Mouse (Mus musculus) forebrain, embryonic 11.5 days (tissue): Measurements from ENCODE around the gene G3bp2. TPM values are rescaled to one million over a fixed set of nuclear protein-coding genes. Genes with fewer than 3 reads are reported as not detected.
"Not testable (repeated sequence)": the region's sequence is repeated elsewhere in the genome, so short reads cannot be mapped to it uniquely, and the experiment has no call there.

Source experiments
- ATAC-seq: fragments of 200-750 bp; cut with Nextera tagmentation; replicated peaks from 2 replicates; pipeline ENCODE4 v1.8.0; 2017; ENCODE audit warnings: moderate TSS enrichment; ENCODE audit not compliant: low FRiP score
- DNase-seq: peaks from one replicate; pipeline ENCODE4 v3.0.0-alpha.2; 2017; ENCODE audit warnings: low spot score
- H3K27ac ChIP-seq: fragments of 300-500 bp; sonication (generic); 2 replicates; pipeline ENCODE4 v1.5.1; 2014; ENCODE audit warnings: low read depth, low read length
- H3K27me3 ChIP-seq: fragments of 300-500 bp; sonication (generic); 2 replicates; pipeline ENCODE4 v1.6.1; 2014; ENCODE audit warnings: mild to moderate bottlenecking, low read length, mixed read lengths; ENCODE audit not compliant: control insufficient read depth, insufficient read depth
- H3K36me3 ChIP-seq: fragments of 300-500 bp; sonication (generic); 2 replicates; pipeline ENCODE4 v1.6.1; 2014; ENCODE audit warnings: mild to moderate bottlenecking, low read length, moderate library complexity, mixed read lengths; ENCODE audit not compliant: control insufficient read depth, insufficient read depth
- H3K4me1 ChIP-seq: fragments of 300-500 bp; sonication (generic); replicated peaks from 2 replicates; pipeline ENCODE4 v1.6.1; 2014; ENCODE audit warnings: low read length, mixed read lengths; ENCODE audit not compliant: control insufficient read depth, insufficient read depth
- H3K4me2 ChIP-seq: fragments of 300-500 bp; sonication (generic); 2 replicates; pipeline ENCODE4 v1.6.1; 2014; ENCODE audit warnings: low read depth, mild to moderate bottlenecking, low read length, moderate library complexity, mixed read lengths; ENCODE audit not compliant: severe bottlenecking
- H3K4me3 ChIP-seq: fragments of 300-500 bp; sonication (generic); 2 replicates; pipeline ENCODE4 v1.5.1; 2014; ENCODE audit warnings: low read depth, low read length
- H3K9ac ChIP-seq: fragments of 300-500 bp; sonication (generic); 2 replicates; pipeline ENCODE4 v1.6.1; 2014; ENCODE audit warnings: low read length
- H3K9me3 ChIP-seq: fragments of 300-500 bp; sonication (generic); 2 replicates; pipeline ENCODE4 v1.6.1; 2016; ENCODE audit warnings: low read length, mixed read lengths; ENCODE audit not compliant: control insufficient read depth
- WGBS: fragments of 180-500 bp; shearing (Covaris S2); extraction: QIAGEN DNeasy Blood & Tissue Kit; methylation state at CpG from one replicate; pipeline ENCODE4 v1.1.7; 2014; 5-methylcytosine and 5-hydroxymethylcytosine counted together
- polyA plus RNA-seq: library from polyadenylated mRNA; unstranded; fragments of >200 nt; fragmentation: Nextera tagmentation; extraction: Ambion mirVana; gene quantifications from 2 replicates; pipeline ENCODE4 v1.2.1, GENCODE M21; 2014

The G3bp2 gene
- 269 and 276 TPM in 2 replicates for polyA plus RNA-seq

DNA sequence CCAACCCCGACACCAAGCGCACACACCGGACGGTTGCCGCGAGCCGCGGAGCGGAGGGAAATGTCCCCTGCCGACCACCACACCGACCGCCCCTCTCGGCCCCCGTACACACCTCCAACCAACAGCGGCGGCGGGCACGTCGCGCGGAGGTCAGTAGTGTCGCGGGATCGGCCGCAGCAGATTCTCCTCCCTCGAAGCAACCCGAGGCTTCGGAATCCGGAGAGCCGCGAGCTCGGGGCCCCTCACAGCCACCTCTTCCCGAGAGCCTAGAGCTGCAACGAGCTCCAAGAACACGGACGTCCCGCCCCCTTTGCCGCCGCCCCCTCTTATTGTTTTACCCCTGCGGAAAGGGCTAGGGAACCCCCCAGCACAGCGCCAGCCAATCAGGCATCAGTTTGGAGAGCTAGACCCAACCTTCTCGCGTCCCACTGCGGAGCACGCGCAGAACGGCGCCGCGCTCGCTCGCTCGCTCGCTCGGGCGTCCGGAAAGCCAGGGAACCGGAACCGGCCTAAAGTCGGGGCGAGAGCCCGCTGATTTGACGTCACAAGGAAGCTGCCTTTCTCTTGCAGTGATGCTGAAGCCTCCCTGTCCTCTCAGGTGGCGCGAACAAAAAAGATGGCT is at the start of gene G3bp2:
G3bp2 (minus strand) TSS at position 303 of the 622 bp plus-strand sequence.
- no peaks in the 10 kb centered on the region for H3K36me3 ChIP-seq
- H3K4me2 ChIP-seq: peak within 1 kb of the TSS; percentile 58
- H3K27me3 ChIP-seq: no peaks in the 10 kb centered on the region
- under 1% methylated on average over 65 of the region's 65 CpGs for WGBS
- peaks cover 9% of the 10 kb centered on the region for H3K4me1 ChIP-seq
- H3K9ac ChIP-seq: peak within 1 kb of the TSS; percentile 97
- peak within 1 kb of the TSS; percentile 97 for H3K27ac ChIP-seq
- H3K4me3 ChIP-seq: peak within 1 kb of the TSS; percentile 90
- ATAC-seq (peak; percentile 98), DNase-seq (peak; percentile 99)
- H3K9me3 ChIP-seq: no peaks in the 10 kb centered on the region

GRCm38 (mm10) chr5:92133006-92133405 is 49.5 kb upstream of the G3bp2 start:
- not testable (repeated sequence) for H3K9ac ChIP-seq, H3K27ac ChIP-seq, H3K4me3 ChIP-seq, ATAC-seq, H3K27me3 ChIP-seq, H3K4me1 ChIP-seq, H3K4me2 ChIP-seq, H3K9me3 ChIP-seq, H3K36me3 ChIP-seq, DNase-seq
- WGBS: 78% methylated on average over 4 of the region's 4 CpGs

DNA sequence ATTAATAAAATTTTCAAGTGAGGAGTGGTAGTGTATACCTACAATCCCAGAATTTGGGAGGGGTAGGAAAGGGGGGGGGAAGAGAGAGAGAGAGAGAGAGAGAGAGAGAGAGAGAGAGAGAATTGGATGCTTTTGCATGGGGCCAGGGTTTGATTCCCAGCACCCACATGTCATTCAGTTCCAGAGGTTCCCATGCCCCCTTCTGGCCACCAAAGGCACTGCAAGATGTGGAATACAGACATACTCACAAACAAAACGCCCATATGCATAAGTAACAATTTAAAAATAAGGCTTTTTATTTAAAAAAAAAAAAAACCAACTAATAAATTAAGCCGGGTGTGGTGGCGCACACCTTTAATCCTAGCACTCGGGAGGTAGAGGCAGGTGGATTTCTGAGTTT is 48.6 kb upstream of the G3bp2 start:
- no peaks in the 10 kb centered on the region for H3K27me3 ChIP-seq
- no peaks in the 10 kb centered on the region; the same call in 1 of the 2 replicates for H3K4me1 ChIP-seq
- no peak overlapping the region for H3K9ac ChIP-seq
- no peak overlapping the region for H3K27ac ChIP-seq
- no peaks in the 10 kb centered on the region for H3K9me3 ChIP-seq
- no peaks in the 10 kb centered on the region for H3K36me3 ChIP-seq
- ATAC-seq: no peak
- no peak overlapping the region for H3K4me2 ChIP-seq
- no peak for DNase-seq
- WGBS: 93% methylated on average over 4 of the region's 4 CpGs
- no peak overlapping the region for H3K4me3 ChIP-seq

- H3K27me3 ChIP-seq: no peaks in the 10 kb centered on the region
- H3K9ac ChIP-seq: no peak overlapping the region
- no peak overlapping the region for H3K4me3 ChIP-seq
- no peaks in the 10 kb centered on the region for H3K4me1 ChIP-seq
- DNase-seq: no peak
- H3K36me3 ChIP-seq: no peaks in the 10 kb centered on the region
- no peak overlapping the region for H3K27ac ChIP-seq
- H3K9me3 ChIP-seq: no peaks in the 10 kb centered on the region
- no peak overlapping the region for H3K4me2 ChIP-seq
- no peak for ATAC-seq
- 88% methylated on average over 6 of the region's 6 CpGs for WGBS
These were observed 46.6 kb upstream of the G3bp2 start for GRCm38 (mm10) chr5:92130040-92130682.

DNA sequence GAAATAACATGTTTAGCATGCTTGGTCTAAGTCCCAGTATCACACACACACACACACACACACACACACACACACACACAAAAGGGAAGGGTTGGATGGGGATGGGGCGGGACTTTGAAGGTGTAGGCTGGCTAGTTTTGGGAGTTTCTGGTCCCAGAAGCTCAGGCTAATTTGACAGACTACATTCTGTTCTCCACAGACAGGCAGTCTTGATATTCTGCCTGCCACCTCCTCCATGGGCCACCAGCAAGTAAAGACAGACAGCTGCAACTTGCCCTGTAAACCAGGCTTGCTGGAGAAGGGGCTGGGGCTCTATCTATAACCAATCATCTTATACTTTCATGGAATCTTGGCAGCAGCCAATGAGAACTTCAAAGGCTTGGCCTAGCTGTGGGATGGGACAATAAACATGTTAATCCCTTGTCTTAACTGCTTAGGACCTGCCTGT is 45.8 kb upstream of the G3bp2 start:
- 0 out of 2 replicates have a peak, but pooled peaks have one; percentile 23 for ATAC-seq
- no peaks in the 10 kb centered on the region for H3K36me3 ChIP-seq
- no peak for DNase-seq
- H3K27ac ChIP-seq: no peak overlapping the region
- no peak overlapping the region for H3K4me3 ChIP-seq
- WGBS: 100% methylated on average over 1 of the region's 1 CpGs
- H3K9ac ChIP-seq: no peak overlapping the region
- no peaks in the 10 kb centered on the region for H3K9me3 ChIP-seq
- no peaks in the 10 kb centered on the region for H3K4me1 ChIP-seq
- H3K4me2 ChIP-seq: no peak overlapping the region
- no peaks in the 10 kb centered on the region for H3K27me3 ChIP-seq

DNA sequence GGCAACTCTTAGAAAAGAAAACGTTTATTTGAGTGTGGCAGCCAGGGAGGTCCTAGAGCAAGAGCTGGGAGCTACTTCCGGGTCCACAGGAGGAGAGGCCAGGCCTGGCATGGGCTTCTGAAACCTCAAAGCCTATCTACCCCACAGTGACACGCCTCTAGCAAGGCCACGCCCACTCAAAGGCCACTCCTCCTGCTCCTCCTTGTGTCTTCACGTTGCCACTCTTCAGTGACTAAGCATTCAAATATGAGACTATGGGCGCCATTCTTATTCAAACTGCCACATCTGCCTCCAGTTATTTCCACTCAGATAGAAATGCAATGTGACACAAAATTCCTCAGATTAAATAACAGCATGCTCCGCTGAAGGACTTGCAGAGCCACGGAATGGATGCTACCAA is 45.1 kb upstream of the G3bp2 start:
- no peak overlapping the region for H3K27ac ChIP-seq

GRCm38 (mm10) chr5:92127751-92128150 is 44.2 kb upstream of the G3bp2 start:
- WGBS: 92% methylated on average over 10 of the region's 10 CpGs
- Histone ChIP-seq H3K9ac (no peak overlapping the region), H3K9me3 (no peaks in the 10 kb centered on the region), H3K4me2 (no peak overlapping the region), H3K4me1 (no peaks in the 10 kb centered on the region), H3K27me3 (no peaks in the 10 kb centered on the region), H3K27ac (no peak overlapping the region), H3K4me3 (no peak overlapping the region), H3K36me3 (no peaks in the 10 kb centered on the region)
- ATAC-seq (no peak), DNase-seq (no peak)

More for the DNA sequence above, 45.1 kb upstream of the G3bp2 start:
- Histone ChIP-seq H3K4me1 (no peaks in the 10 kb centered on the region), H3K4me2 (no peak overlapping the region), H3K9ac (no peak overlapping the region), H3K9me3 (no peaks in the 10 kb centered on the region), H3K4me3 (no peak overlapping the region), H3K27me3 (no peaks in the 10 kb centered on the region), H3K36me3 (no peaks in the 10 kb centered on the region)
- DNase-seq: peak; percentile 62
- ATAC-seq: peak; percentile 75; the same call in 1 of the 2 replicates
- WGBS: 14% methylated on average over 8 of the region's 8 CpGs

DNA sequence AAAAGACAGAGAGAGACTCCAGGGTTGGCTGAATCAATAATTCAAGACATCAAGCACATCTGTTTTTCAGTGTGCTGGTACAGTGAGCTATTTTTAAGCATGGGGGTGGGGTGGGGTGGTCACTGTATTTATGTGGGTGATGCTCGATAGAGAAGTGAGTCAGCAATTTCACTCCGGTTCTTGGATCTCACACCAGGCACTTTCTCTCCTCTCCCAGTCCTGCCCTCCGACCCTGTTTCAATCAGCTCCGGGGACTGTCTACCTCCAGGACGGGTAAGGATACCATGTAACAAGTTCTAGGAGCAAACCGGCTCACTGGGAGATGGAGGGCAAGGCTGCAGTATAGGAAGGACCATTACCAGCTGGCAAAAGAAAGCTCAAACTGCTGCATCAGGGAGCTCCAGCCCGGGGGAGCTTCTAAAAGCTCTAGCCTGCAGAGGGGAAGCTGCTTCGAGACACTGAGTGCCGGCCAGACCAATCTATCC is 43.7 kb upstream of the G3bp2 start:
- ATAC-seq: no peak
- no peak for DNase-seq
- Histone ChIP-seq H3K4me2 (no peak overlapping the region), H3K4me1 (no peaks in the 10 kb centered on the region), H3K9me3 (no peaks in the 10 kb centered on the region), H3K27me3 (no peaks in the 10 kb centered on the region), H3K4me3 (no peak overlapping the region), H3K36me3 (no peaks in the 10 kb centered on the region), H3K9ac (no peak overlapping the region), H3K27ac (no peak overlapping the region)
- WGBS: 73% methylated on average over 9 of the region's 9 CpGs
